Mouse (Mus musculus): ENCODE measurements around the gene Rasgrf2.

Gene Rasgrf2

GRCm38 (mm10) chr13:91955175-91955574 lies 176.3 kb downstream of the Rasgrf2 start:
- no peak for DNase-seq (ENCODE audit: low read depth, low spot score)

- DNase-seq (ENCODE audit: low read depth, low spot score), result no peak
Observed at GRCm38 (mm10) chr13:91940113-91940512, 191.3 kb downstream of the Rasgrf2 start.

GRCm38 (mm10) chr13:91938826-91939225 lies 192.6 kb downstream of the Rasgrf2 start:
- peak; percentile 24 for DNase-seq (ENCODE audit: low read depth, low spot score)

- no peak for DNase-seq (ENCODE audit: low read depth, low spot score)
Observed at GRCm38 (mm10) chr13:91937232-91937631, 194.2 kb downstream of the Rasgrf2 start.

GRCm38 (mm10) chr13:91932122-91932521 lies 199.3 kb downstream of the Rasgrf2 start:
- no peak for DNase-seq (ENCODE audit: low read depth, low spot score)

GRCm38 (mm10) chr13:91929943-91930726 lies 201.3 kb downstream of the Rasgrf2 start:
- DNase-seq (ENCODE audit: low read depth, low spot score), result no peak

- DNase-seq (ENCODE audit: low read depth, low spot score), result no peak
Observed at GRCm38 (mm10) chr13:91928605-91929389, 202.7 kb downstream of the Rasgrf2 start.

GRCm38 (mm10) chr13:91921010-91921409 lies 210.4 kb downstream of the Rasgrf2 start:
- DNase-seq (ENCODE audit: low read depth, low spot score), result no peak

GRCm38 (mm10) chr13:91918764-91919163 lies 212.7 kb downstream of the Rasgrf2 start:
- DNase-seq (ENCODE audit: low read depth, low spot score), result no peak

- DNase-seq (ENCODE audit: low read depth, low spot score), result no peak
Observed at GRCm38 (mm10) chr13:91917835-91918234, 213.6 kb downstream of the Rasgrf2 start.

GRCm38 (mm10) chr13:91916308-91916707 lies 215.1 kb downstream of the Rasgrf2 start:
- no peak for DNase-seq (ENCODE audit: low read depth, low spot score)

GRCm38 (mm10) chr13:91915582-91916239 lies 215.7 kb downstream of the Rasgrf2 start:
- no peak for DNase-seq (ENCODE audit: low read depth, low spot score)

GRCm38 (mm10) chr13:91915192-91915581 lies 216.3 kb downstream of the Rasgrf2 start:
- DNase-seq (ENCODE audit: low read depth, low spot score), result no peak

GRCm38 (mm10) chr13:91911652-91912051 lies 219.8 kb downstream of the Rasgrf2 start:
- DNase-seq (ENCODE audit: low read depth, low spot score), result no peak

- DNase-seq (ENCODE audit: low read depth, low spot score), result no peak
Observed at GRCm38 (mm10) chr13:91911211-91911610, 220.2 kb downstream of the Rasgrf2 start.

- peak; percentile 76 for DNase-seq (ENCODE audit: low read depth, low spot score)
Observed at GRCm38 (mm10) chr13:91908202-91908980, 223.1 kb downstream of the Rasgrf2 start.

- DNase-seq (ENCODE audit: low read depth, low spot score), result no peak
Observed at GRCm38 (mm10) chr13:91906338-91906737, 225.1 kb downstream of the Rasgrf2 start.

GRCm38 (mm10) chr13:91896476-91896875 lies 235.0 kb downstream of the Rasgrf2 start:
- no peak for DNase-seq (ENCODE audit: low read depth, low spot score)

- DNase-seq (ENCODE audit: low read depth, low spot score), result peak; percentile 24
Observed at GRCm38 (mm10) chr13:91893132-91893531, 238.3 kb downstream of the Rasgrf2 start.

- DNase-seq (ENCODE audit: low read depth, low spot score), result no peak
Observed at GRCm38 (mm10) chr13:91890031-91890619, 241.3 kb downstream of the Rasgrf2 start.

All from forelimb bud, embryonic 11.5 days (tissue).